Mouse (Mus musculus) liver, embryonic 16.5 days (tissue): ENCODE measurements around the gene Clpx. TPM values are rescaled to one million over a fixed set of nuclear protein-coding genes. Genes with fewer than 3 reads are reported as not detected.

ENCODE experiments used
- ATAC-seq: fragments of 200-750 bp; cut with Nextera tagmentation; 2 replicates; pipeline ENCODE4 v1.8.0; 2017; ENCODE audit warnings: low read depth, mild to moderate bottlenecking, moderate number of reproducible peaks, moderate library complexity
- H3K27ac ChIP-seq: fragments of 300-500 bp; sonication (generic); 2 replicates; pipeline ENCODE4 v1.5.1; 2014; ENCODE audit warnings: mild to moderate bottlenecking, low read length
- H3K27me3 ChIP-seq: fragments of 300-500 bp; sonication (generic); 2 replicates; pipeline ENCODE4 v1.6.1; 2014; ENCODE audit warnings: low read depth, low read length, mixed read lengths; ENCODE audit not compliant: control insufficient read depth, insufficient read depth
- H3K36me3 ChIP-seq: fragments of 300-500 bp; sonication (generic); 2 replicates; pipeline ENCODE4 v1.6.1; 2014; ENCODE audit warnings: mild to moderate bottlenecking; ENCODE audit not compliant: control insufficient read depth, insufficient read depth
- H3K4me1 ChIP-seq: fragments of 300-500 bp; sonication (generic); 2 replicates; pipeline ENCODE4 v1.6.1; 2014; ENCODE audit warnings: low read depth, low read length, mixed read lengths; ENCODE audit not compliant: control insufficient read depth
- H3K4me2 ChIP-seq: fragments of 300-500 bp; sonication (generic); 2 replicates; pipeline ENCODE4 v1.6.1; 2014; ENCODE audit warnings: low read depth, low read length, mixed read lengths
- H3K4me3 ChIP-seq: fragments of 300-500 bp; sonication (generic); 2 replicates; pipeline ENCODE4 v1.5.1; 2014; ENCODE audit warnings: low read depth, mild to moderate bottlenecking, low read length
- H3K9ac ChIP-seq: fragments of 300-500 bp; sonication (generic); 2 replicates; pipeline ENCODE4 v1.6.1; 2014; ENCODE audit warnings: low read depth, low read length
- H3K9me3 ChIP-seq: fragments of 300-500 bp; sonication (generic); replicated peaks from 2 replicates; pipeline ENCODE4 v1.6.1; 2016; ENCODE audit warnings: low read length; ENCODE audit not compliant: control insufficient read depth
- WGBS: fragments of 180-500 bp; shearing (Covaris S2); extraction: QIAGEN DNeasy Blood & Tissue Kit; methylation state at CpG from one replicate; pipeline ENCODE4 v1.1.7; 2014; ENCODE audit not compliant: insufficient replicate concordance; 5-methylcytosine and 5-hydroxymethylcytosine counted together
- polyA plus RNA-seq: library from polyadenylated mRNA; unstranded; fragments of >200 nt; fragmentation: Nextera tagmentation; extraction: Ambion mirVana; gene quantifications from 2 replicates; pipeline ENCODE4 v1.2.1, GENCODE M21; 2015

Clpx gene
- polyA plus RNA-seq, 1 experiment from 2014 or later: 42.2 TPM

GRCm38 (mm10) chr9:65374468-65375162, 80.6 kb downstream of the Clpx start:
- Histone ChIP-seq H3K9ac (no peak overlapping the region), H3K36me3 (no peaks in the 10 kb centered on the region), H3K9me3 (no peaks in the 10 kb centered on the region), H3K4me2 (no peak overlapping the region), H3K4me1 (no peaks in the 10 kb centered on the region), H3K27ac (no peak overlapping the region), H3K27me3 (no peaks in the 10 kb centered on the region), H3K4me3 (no peak overlapping the region)
- 63% methylated on average over 5 of the region's 5 CpGs for WGBS
- ATAC-seq: no peak

GRCm38 (mm10) chr9:65375163-65375934, 81.3 kb downstream of the Clpx start:
- ATAC-seq: no peak
- Histone ChIP-seq H3K27me3 (no peaks in the 10 kb centered on the region), H3K4me3 (no peak overlapping the region), H3K4me1 (no peaks in the 10 kb centered on the region), H3K36me3 (no peaks in the 10 kb centered on the region), H3K27ac (no peak overlapping the region), H3K9ac (no peak overlapping the region), H3K9me3 (no peaks in the 10 kb centered on the region), H3K4me2 (no peak overlapping the region)
- WGBS: 79% methylated on average over 9 of the region's 9 CpGs

Other genes starting within 250 kb of the Clpx start
- 6.8 and 9.4 TPM in 2 replicates for gene Igdcc4, start 192.8 kb upstream of the Clpx start, polyA plus RNA-seq
- gene Igdcc3, start 153.1 kb upstream of the Clpx start, polyA plus RNA-seq: 0.04 TPM in 1 of 2 replicates, not detected in the other
- 9.9 and 11.2 TPM in 2 replicates for gene Parp16, start 98.9 kb upstream of the Clpx start, polyA plus RNA-seq
- gene Cilp, start 29.1 kb upstream of the Clpx start, polyA plus RNA-seq: 0.06 and 0.12 TPM in 2 replicates
- 1.6 and 1.8 TPM in 2 replicates for gene Pdcd7, start 51.8 kb downstream of the Clpx start, polyA plus RNA-seq
- gene Ubap1l, start 66.8 kb downstream of the Clpx start, polyA plus RNA-seq: not detected in 2 replicates
- 0.25 and 0.42 TPM in 2 replicates for gene Kbtbd13, start 97.4 kb downstream of the Clpx start, polyA plus RNA-seq
- 0.23 and 0.34 TPM in 2 replicates for gene Rasl12, start 104.2 kb downstream of the Clpx start, polyA plus RNA-seq
- 0.17 TPM in 1 of 2 replicates, not detected in the other for gene Slc51b, start 128.7 kb downstream of the Clpx start, polyA plus RNA-seq
- 5.1 and 6.3 TPM in 2 replicates for gene Mtfmt, start 141.5 kb downstream of the Clpx start, polyA plus RNA-seq
- gene Spg21, start 166.7 kb downstream of the Clpx start, polyA plus RNA-seq: 24.6 and 26.7 TPM in 2 replicates
- gene Ankdd1a, start 225.9 kb downstream of the Clpx start, polyA plus RNA-seq: 0.06 TPM in 1 of 2 replicates, not detected in the other